Mouse (Mus musculus) olfactory bulb, adult 2 months (tissue): Measurements from ENCODE around the gene Rptn.

Source experiments
- CTCF ChIP-seq: fragments of 200-500 bp; IDR thresholded peaks from 2 replicates; pipeline ENCODE4 v1.5.1; 2012; ENCODE audit warnings: low read depth, mild to moderate bottlenecking, low read length, moderate library complexity; ENCODE audit not compliant: insufficient read depth
- POLR2A ChIP-seq: fragments of 200-500 bp; IDR thresholded peaks from 2 replicates; pipeline ENCODE4 v1.6.1; 2012; ENCODE audit warnings: mild to moderate bottlenecking, low read depth, low read length, moderate library complexity; ENCODE audit not compliant: insufficient read depth

DNA sequence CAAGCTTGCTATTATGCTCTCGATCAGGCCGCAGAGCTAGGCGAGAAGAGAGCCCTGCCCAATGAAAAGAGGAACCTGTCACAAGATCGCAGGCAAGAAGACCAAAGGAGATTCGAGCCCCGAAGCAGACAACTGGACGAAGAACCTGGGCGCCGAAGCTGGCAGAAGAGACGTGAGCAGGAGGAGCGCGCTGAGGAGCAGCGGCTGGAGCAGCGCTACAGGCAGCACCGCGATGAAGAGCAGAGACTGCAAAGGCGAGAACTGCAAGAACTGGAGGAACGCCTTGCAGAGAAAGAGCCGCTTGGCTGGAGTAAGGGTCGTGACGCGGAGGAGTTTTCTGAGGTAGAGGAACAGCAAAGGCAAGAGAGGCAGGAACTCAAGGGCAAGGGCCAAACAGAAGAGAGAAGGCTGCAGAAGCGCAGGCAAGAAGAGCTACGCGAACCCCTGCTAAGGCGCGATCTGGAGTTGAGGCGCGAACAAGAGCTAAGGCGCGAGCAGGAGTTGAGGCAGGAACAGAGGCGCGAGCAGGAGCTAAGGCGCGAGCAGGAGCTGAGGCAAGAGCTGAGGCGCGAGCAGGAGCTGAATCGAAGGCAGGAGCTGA lies 50.1 kb downstream of the Rptn start:
- no peak for TF ChIP-seq POLR2A
- TF ChIP-seq CTCF = no peak
